Mouse (Mus musculus) CH12.LX (cell line): Measurements from ENCODE around the gene Senp5. TPM values are rescaled to one million over a fixed set of nuclear protein-coding genes. Genes with fewer than 3 reads are reported as not detected.

ENCODE experiments used
- DNase-seq: peaks from one replicate; pipeline ENCODE4 v3.0.0-alpha.2; 2013; ENCODE audit errors: extremely low read depth
- H3K27ac ChIP-seq: 2 replicates; pipeline ENCODE4 v1.5.1; 2012; ENCODE audit warnings: low read depth, mild to moderate bottlenecking, control low read depth, moderate library complexity; ENCODE audit not compliant: insufficient read depth
- H3K27me3 ChIP-seq: replicated peaks from 2 replicates; pipeline ENCODE3; 2012; ENCODE audit warnings: inconsistent platforms
- H3K36me3 ChIP-seq, 2 experiments: replicated peaks in 1 of 2; 2 replicates each; pipeline versions ENCODE3 to v1.6.1; 2012; ENCODE audit warnings: inconsistent platforms in 1 of 2, low read length in 1 of 2, mild to moderate bottlenecking in 1 of 2, mixed read lengths in 1 of 2, moderate library complexity in 1 of 2; ENCODE audit not compliant: control insufficient read depth in 1 of 2, insufficient read depth in 1 of 2
- H3K4me1 ChIP-seq, 2 experiments: 2 replicates each; pipeline ENCODE4 v1.6.1; 2012; ENCODE audit warnings: inconsistent platforms in 1 of 2, moderate library complexity in 1 of 2; ENCODE audit not compliant: insufficient read depth in 2 of 2, control insufficient read depth in 1 of 2
- H3K4me2 ChIP-seq: 2 replicates; pipeline ENCODE4 v1.6.1; 2012; ENCODE audit warnings: low read depth, mild to moderate bottlenecking, control low read depth; ENCODE audit not compliant: poor library complexity, insufficient read depth, severe bottlenecking
- H3K4me3 ChIP-seq, 3 experiments: fragments of 150-350 bp in 1 of 3; sonication (generic) in 1 of 3; replicated peaks in 1 of 3; 2 replicates each; pipeline versions ENCODE3 to v1.5.1; 2011 to 2012; ENCODE audit warnings: low read depth in 2 of 3, low read length in 2 of 3, mild to moderate bottlenecking in 2 of 3, moderate library complexity in 2 of 3, control low read depth in 1 of 3, improper control_type of control experiment in 1 of 3, inconsistent platforms in 1 of 3, mixed read lengths in 1 of 3; ENCODE audit not compliant: poor library complexity in 1 of 3
- H3K79me2 ChIP-seq: replicated peaks from 2 replicates; pipeline ENCODE4 v1.6.1; 2012; ENCODE audit warnings: mild to moderate bottlenecking, moderate library complexity; ENCODE audit not compliant: control insufficient read depth, poor library complexity, insufficient read depth, severe bottlenecking; ENCODE audit errors: extremely low read depth
- H3K9ac ChIP-seq: 2 replicates; pipeline ENCODE4 v1.6.1; 2012; ENCODE audit warnings: low read depth, mild to moderate bottlenecking, control low read depth, moderate library complexity; ENCODE audit not compliant: insufficient read depth
- H3K9me3 ChIP-seq: replicated peaks from 2 replicates; pipeline ENCODE3; 2012; ENCODE audit warnings: low read length, inconsistent platforms, mixed read lengths
- BHLHE40 ChIP-seq: IDR thresholded peaks from 2 replicates; pipeline ENCODE4 v1.6.1; 2011; ENCODE audit warnings: mild to moderate bottlenecking, low read depth, low read length, improper control_type of control experiment
- CHD1 ChIP-seq: IDR thresholded peaks from 2 replicates; pipeline ENCODE4 v1.6.1; 2012; ENCODE audit warnings: low read depth, low read length, improper control_type of control experiment, inconsistent platforms
- CHD2 ChIP-seq: IDR thresholded peaks from 2 replicates; pipeline ENCODE4 v1.6.1; 2011; ENCODE audit warnings: low read length, improper control_type of control experiment
- CTCF ChIP-seq, 2 experiments: IDR thresholded peaks in 1 of 2; conservative IDR thresholded peaks in 1 of 2; 2 replicates each; pipeline ENCODE4 v1.5.1; 2011 to 2012; ENCODE audit warnings: low read depth in 2 of 2, low read length in 2 of 2, improper control_type of control experiment in 1 of 2, inconsistent platforms in 1 of 2, mild to moderate bottlenecking in 1 of 2, moderate library complexity in 1 of 2
- E2F4 ChIP-seq: IDR thresholded peaks from 2 replicates; pipeline ENCODE4 v1.6.1; 2011; ENCODE audit warnings: low read depth, low read length, improper control_type of control experiment; ENCODE audit not compliant: insufficient replicate concordance
- ELF1 ChIP-seq: IDR thresholded peaks from 2 replicates; pipeline ENCODE4 v1.6.1; 2014; ENCODE audit warnings: low read depth, mild to moderate bottlenecking, inconsistent platforms, low read length, improper control_type of control experiment
- EP300 ChIP-seq: IDR thresholded peaks from 2 replicates; pipeline ENCODE4 v1.6.1; 2011; ENCODE audit warnings: low read length, improper control_type of control experiment
- ETS1 ChIP-seq: conservative IDR thresholded peaks from 2 replicates; pipeline ENCODE4 v1.6.1; 2012; ENCODE audit warnings: low read depth, mild to moderate bottlenecking, inconsistent platforms, low read length, improper control_type of control experiment, moderate library complexity
- GABPA ChIP-seq: IDR thresholded peaks from 2 replicates; pipeline ENCODE4 v1.6.1; 2012; ENCODE audit warnings: low read depth, low read length, improper control_type of control experiment, inconsistent platforms; ENCODE audit not compliant: insufficient replicate concordance
- HCFC1 ChIP-seq: IDR thresholded peaks from 2 replicates; pipeline ENCODE4 v1.6.1; 2012; ENCODE audit warnings: low read depth, mild to moderate bottlenecking, inconsistent platforms, low read length, improper control_type of control experiment
- IRF4 ChIP-seq: IDR thresholded peaks from 2 replicates; pipeline ENCODE4 v1.6.1; 2014; ENCODE audit warnings: low read depth, mild to moderate bottlenecking, inconsistent platforms, low read length, improper control_type of control experiment
- JUN ChIP-seq: IDR thresholded peaks from 2 replicates; pipeline ENCODE4 v1.6.1; 2011; ENCODE audit warnings: low read depth, mild to moderate bottlenecking, low read length, improper control_type of control experiment, moderate library complexity; ENCODE audit not compliant: insufficient read depth
- JUND ChIP-seq: conservative IDR thresholded peaks from 2 replicates; pipeline ENCODE4 v1.6.1; 2011; ENCODE audit warnings: low read depth, low read length, improper control_type of control experiment
- KAT2A ChIP-seq: IDR thresholded peaks from 2 replicates; pipeline ENCODE4 v1.6.1; 2012; ENCODE audit warnings: low read length, improper control_type of control experiment, inconsistent platforms; ENCODE audit not compliant: insufficient replicate concordance
- MAFK ChIP-seq: IDR thresholded peaks from 2 replicates; pipeline ENCODE4 v1.6.1; 2011; ENCODE audit warnings: low read length, improper control_type of control experiment; ENCODE audit not compliant: insufficient replicate concordance
- MAX ChIP-seq: IDR thresholded peaks from 2 replicates; pipeline ENCODE4 v1.6.1; 2011; ENCODE audit warnings: low read length, improper control_type of control experiment
- MAZ ChIP-seq: IDR thresholded peaks from 2 replicates; pipeline ENCODE4 v1.6.1; 2012; ENCODE audit warnings: low read depth, mild to moderate bottlenecking, inconsistent platforms, low read length, improper control_type of control experiment, moderate library complexity
- MEF2A ChIP-seq: IDR thresholded peaks from 2 replicates; pipeline ENCODE4 v1.6.1; 2014; ENCODE audit warnings: low read depth, mild to moderate bottlenecking, inconsistent platforms, low read length, improper control_type of control experiment, borderline replicate concordance
- MXI1 ChIP-seq: IDR thresholded peaks from 2 replicates; pipeline ENCODE4 v1.6.1; 2011; ENCODE audit warnings: mild to moderate bottlenecking, low read depth, low read length, improper control_type of control experiment
- MYC ChIP-seq: IDR thresholded peaks from 2 replicates; pipeline ENCODE4 v1.6.1; 2011; ENCODE audit warnings: low read depth, mild to moderate bottlenecking, improper control_type of control experiment, low read length
- NELFE ChIP-seq: IDR thresholded peaks from 2 replicates; pipeline ENCODE4 v1.6.1; 2011; ENCODE audit warnings: low read depth, low read length, improper control_type of control experiment
- NRF1 ChIP-seq: IDR thresholded peaks from 2 replicates; pipeline ENCODE4 v1.6.1; 2014; ENCODE audit warnings: low read depth, mild to moderate bottlenecking, inconsistent platforms, low read length, improper control_type of control experiment, moderate library complexity
- PAX5 ChIP-seq: IDR thresholded peaks from 2 replicates; pipeline ENCODE4 v1.6.1; 2012; ENCODE audit warnings: low read length, inconsistent platforms, mixed read lengths
- POLR2A ChIP-seq: IDR thresholded peaks from 2 replicates; pipeline ENCODE4 v1.6.1; 2011; ENCODE audit warnings: low read depth, mild to moderate bottlenecking, improper control_type of control experiment, low read length
- POLR2AphosphoS2 ChIP-seq: IDR thresholded peaks from 2 replicates; pipeline ENCODE4 v1.6.1; 2011; ENCODE audit warnings: low read depth, low read length, improper control_type of control experiment
- RAD21 ChIP-seq: IDR thresholded peaks from 2 replicates; pipeline ENCODE4 v1.6.1; 2011; ENCODE audit warnings: low read depth, mild to moderate bottlenecking, low read length, improper control_type of control experiment, moderate library complexity
- RCOR1 ChIP-seq: conservative IDR thresholded peaks from 2 replicates; pipeline ENCODE4 v1.6.1; 2012; ENCODE audit warnings: low read depth, mild to moderate bottlenecking, inconsistent platforms, low read length, improper control_type of control experiment
- SIN3A ChIP-seq: IDR thresholded peaks from 2 replicates; pipeline ENCODE4 v1.6.1; 2012; ENCODE audit warnings: low read length, improper control_type of control experiment, inconsistent platforms
- SMC3 ChIP-seq: IDR thresholded peaks from 2 replicates; pipeline ENCODE4 v1.6.1; 2011; ENCODE audit warnings: low read depth, low read length, improper control_type of control experiment
- TBP ChIP-seq: conservative IDR thresholded peaks from 2 replicates; pipeline ENCODE4 v1.6.1; 2011; ENCODE audit warnings: low read depth, low read length, improper control_type of control experiment
- TCF12 ChIP-seq: IDR thresholded peaks from 2 replicates; pipeline ENCODE4 v1.6.1; 2014; ENCODE audit warnings: low read depth, mild to moderate bottlenecking, inconsistent platforms, low read length, improper control_type of control experiment
- UBTF ChIP-seq: IDR thresholded peaks from 2 replicates; pipeline ENCODE4 v1.6.1; 2012; ENCODE audit warnings: low read depth, mild to moderate bottlenecking, inconsistent platforms, low read length, improper control_type of control experiment, moderate library complexity
- USF1 ChIP-seq: IDR thresholded peaks from 2 replicates; pipeline ENCODE4 v1.6.1; 2014; ENCODE audit warnings: low read depth, mild to moderate bottlenecking, inconsistent platforms, low read length, improper control_type of control experiment
- USF2 ChIP-seq: conservative IDR thresholded peaks from 2 replicates; pipeline ENCODE4 v1.6.1; 2011; ENCODE audit warnings: low read depth, low read length, improper control_type of control experiment
- ZC3H11A ChIP-seq: IDR thresholded peaks from 2 replicates; pipeline ENCODE4 v1.6.1; 2012; ENCODE audit warnings: low read depth, mild to moderate bottlenecking, inconsistent platforms, low read length, improper control_type of control experiment
- ZKSCAN1 ChIP-seq: IDR thresholded peaks from 2 replicates; pipeline ENCODE4 v1.6.1; 2012; ENCODE audit warnings: low read depth, inconsistent platforms, low read length, improper control_type of control experiment, borderline replicate concordance
- ZMIZ1 ChIP-seq: IDR thresholded peaks from 2 replicates; pipeline ENCODE4 v1.6.1; 2012; ENCODE audit warnings: low read depth, mild to moderate bottlenecking, inconsistent platforms, low read length, improper control_type of control experiment
- ZNF384 ChIP-seq: IDR thresholded peaks from 2 replicates; pipeline ENCODE4 v1.6.1; 2012; ENCODE audit warnings: low read depth, low read length, improper control_type of control experiment, inconsistent platforms
- dilution Hi-C: fragments of 300-500 bp; cut with MboI; formaldehyde crosslinking; loops from 2 replicates; pipeline ENCODE4 v1.14.3; 2020; ENCODE audit warnings: low sequenced_read_pairs; ENCODE audit not compliant: extremely low pct_unique_long_range_greater_than_20kb, extremely low pct_ligation_motif_present
- in situ Hi-C: fragments of 300-500 bp; cut with MboI; formaldehyde crosslinking; loops from 3 replicates; pipeline ENCODE4 v1.14.3; 2019; ENCODE audit warnings: low sequenced_read_pairs, low pct_ligation_motif_present, low pct_unique_long_range_greater_than_20kb, mixed read lengths
- polyA plus RNA-seq: library from polyadenylated mRNA; unstranded; fragments of >175 nt; gene quantifications from 2 replicates; pipeline ENCODE4 v1.2.1, GENCODE M21; 2012; ENCODE audit warnings: low read depth; ENCODE audit not compliant: insufficient read length
- total RNA-seq, 2 experiments: library from RNA; depleted of rRNA; stranded (reverse); fragments of 300-350 nt in 1 of 2; fragments of >200 nt in 1 of 2; gene quantifications; 2 replicates each; pipeline ENCODE4 v1.2.3; 2012 to 2014

The Senp5 gene
- total and polyA plus RNA-seq, 3 experiments: 19.3 to 31.2 (median 28.8) TPM

GRCm38 (mm10) chr16:31948345-31948774 lies 54.7 kb downstream of the Senp5 start, which contains the start of the genes 0610012G03Rik and Ncbp2:
0610012G03Rik (minus strand) TSS chr16:31948494.
Ncbp2 (plus strand) TSS chr16:31948513.
- Histone ChIP-seq H3K9ac (peak within 1 kb of the TSS; percentile 85), H3K79me2 (peaks cover 56% of the 10 kb centered on the region), H3K36me3 (peaks cover 9 to 57% of the 10 kb centered on the region in 2 experiments), H3K4me2 (peak within 1 kb of the TSS; percentile 81), H3K27me3 (no peaks in the 10 kb centered on the region), H3K27ac (peak within 1 kb of the TSS; percentile 67), H3K4me3 (peak within 1 kb of the TSS; percentile 87 to 94 (median 90)), H3K4me1 (peaks cover 9 to 53% of the 10 kb centered on the region in 2 experiments), H3K9me3 (no peaks in the 10 kb centered on the region)
- dilution Hi-C loops (no loop called here), in situ Hi-C loops (no loop called here)
- TF ChIP-seq POLR2AphosphoS2 (peak; percentile 91; the same call in 1 of the 2 replicates), E2F4 (no peak), IRF4 (peak; percentile 90), MYC (peak; percentile 79; the same call in 1 of the 2 replicates), GABPA (peak; percentile 89; the same call in 1 of the 2 replicates), MEF2A (peak; percentile 94), MAX (peak; percentile 95), HCFC1 (peak; percentile 100), ETS1 (peak; percentile 56; the same call in 1 of the 2 replicates), ZC3H11A (no peak), ZKSCAN1 (no peak; the same call in 1 of the 2 replicates), ELF1 (peak; percentile 95), MAFK (no peak), USF1 (peak; percentile 74), UBTF (peak; percentile 98), TBP (peak; percentile 60; the same call in 1 of the 2 replicates), RCOR1 (0 out of 2 replicates have a peak, but pooled peaks have one; percentile 29), NRF1 (peak; percentile 64), MAZ (0 out of 2 replicates have a peak, but pooled peaks have one; percentile 42), ZNF384 (no peak), EP300 (no peak), ZMIZ1 (peak; percentile 91), SMC3 (peak; percentile 38; the same call in 1 of the 2 replicates), JUN (no peak), USF2 (no peak; the same call in 1 of the 2 replicates), CHD2 (peak; percentile 80), RAD21 (no peak; the same call in 1 of the 2 replicates), CHD1 (no peak), KAT2A (peak; percentile 97), PAX5 (no peak), JUND (no peak), POLR2A (peak; percentile 98), TCF12 (peak; percentile 97), BHLHE40 (peak; percentile 69), MXI1 (peak; percentile 99), NELFE (peak; percentile 98), CTCF (conservative IDR thresholded peaks at IDR 0.05 in 1 of 2, IDR thresholded peaks at IDR 0.05 in 1 of 2; ENCODE audit: low read depth in 2 of 2, low read length in 2 of 2) (peak in 1 of 2 experiments; percentile 28; a peak in 2 of 4 replicates), SIN3A (peak; percentile 100)
- peak; percentile 96 for DNase-seq
